Mouse (Mus musculus) erythroblast, embryonic 14.5 days (primary cell): Measurements from ENCODE around the gene Itfg2. TPM values are rescaled to one million over a fixed set of nuclear protein-coding genes. Genes with fewer than 3 reads are reported as not detected.
A peak's percentile ranks its signal among the peaks of the same experiment; 100 is the strongest.

ENCODE experiments used
- H3K27me3 ChIP-seq: 2 replicates; pipeline ENCODE4 v1.6.1; 2012; ENCODE audit warnings: inconsistent platforms; ENCODE audit not compliant: control insufficient read depth
- H3K36me3 ChIP-seq: 2 replicates; pipeline ENCODE4 v1.6.1; 2012; ENCODE audit warnings: mild to moderate bottlenecking, inconsistent platforms; ENCODE audit not compliant: control insufficient read depth
- H3K4me1 ChIP-seq: 2 replicates; pipeline ENCODE4 v1.6.1; 2012; ENCODE audit warnings: inconsistent platforms; ENCODE audit not compliant: control insufficient read depth
- H3K4me3 ChIP-seq: replicated peaks from 2 replicates; pipeline ENCODE3; 2012; ENCODE audit warnings: moderate library complexity, mild to moderate bottlenecking, inconsistent platforms
- H3K9me3 ChIP-seq: 2 replicates; pipeline ENCODE4 v1.6.1; 2012; ENCODE audit warnings: low read length, inconsistent platforms, mixed read lengths; ENCODE audit not compliant: control insufficient read depth
- GATA1 ChIP-seq: IDR thresholded peaks from 2 replicates; pipeline ENCODE4 v1.6.1; 2012; ENCODE audit warnings: low read length, inconsistent platforms, mixed read lengths
- TAL1 ChIP-seq: IDR thresholded peaks from 3 replicates; pipeline ENCODE4 v1.6.1; 2012; ENCODE audit warnings: low read length, inconsistent platforms, mixed read lengths
- polyA plus RNA-seq: library from polyadenylated mRNA; stranded (reverse); fragments of >175 nt; gene quantifications from 2 replicates; pipeline ENCODE4 v1.2.3, GENCODE M21; 2012

The Itfg2 gene
- polyA plus RNA-seq, 1 experiment: 1.9 TPM

DNA sequence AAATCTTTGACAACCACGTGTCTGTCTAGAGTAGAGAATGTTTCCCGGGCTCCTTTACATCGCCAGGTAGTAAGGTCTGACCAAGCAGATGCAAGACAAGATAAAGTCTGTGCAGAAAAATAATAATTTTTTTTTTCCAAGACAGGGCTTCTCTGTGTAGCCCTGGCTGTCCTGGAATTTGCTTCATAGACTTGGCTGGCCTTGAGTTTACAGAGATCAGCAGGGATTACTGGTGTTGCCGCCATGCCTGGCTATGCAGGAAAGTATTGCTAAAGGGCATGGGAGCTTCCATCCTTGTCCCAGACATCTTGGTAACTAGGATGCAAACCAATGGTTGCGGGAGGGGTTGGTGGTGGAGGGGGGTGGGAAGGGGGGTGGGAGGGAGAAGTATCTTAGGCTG lies 32.5 kb upstream of the Itfg2 start:
- H3K36me3 ChIP-seq: no peaks in the 10 kb centered on the region
- H3K4me1 ChIP-seq: no peaks in the 10 kb centered on the region
- no peaks in the 10 kb centered on the region for H3K9me3 ChIP-seq
- no peak overlapping the region for H3K4me3 ChIP-seq
- TF ChIP-seq GATA1 (no peak), TAL1 (no peak)
- H3K27me3 ChIP-seq: no peaks in the 10 kb centered on the region

DNA sequence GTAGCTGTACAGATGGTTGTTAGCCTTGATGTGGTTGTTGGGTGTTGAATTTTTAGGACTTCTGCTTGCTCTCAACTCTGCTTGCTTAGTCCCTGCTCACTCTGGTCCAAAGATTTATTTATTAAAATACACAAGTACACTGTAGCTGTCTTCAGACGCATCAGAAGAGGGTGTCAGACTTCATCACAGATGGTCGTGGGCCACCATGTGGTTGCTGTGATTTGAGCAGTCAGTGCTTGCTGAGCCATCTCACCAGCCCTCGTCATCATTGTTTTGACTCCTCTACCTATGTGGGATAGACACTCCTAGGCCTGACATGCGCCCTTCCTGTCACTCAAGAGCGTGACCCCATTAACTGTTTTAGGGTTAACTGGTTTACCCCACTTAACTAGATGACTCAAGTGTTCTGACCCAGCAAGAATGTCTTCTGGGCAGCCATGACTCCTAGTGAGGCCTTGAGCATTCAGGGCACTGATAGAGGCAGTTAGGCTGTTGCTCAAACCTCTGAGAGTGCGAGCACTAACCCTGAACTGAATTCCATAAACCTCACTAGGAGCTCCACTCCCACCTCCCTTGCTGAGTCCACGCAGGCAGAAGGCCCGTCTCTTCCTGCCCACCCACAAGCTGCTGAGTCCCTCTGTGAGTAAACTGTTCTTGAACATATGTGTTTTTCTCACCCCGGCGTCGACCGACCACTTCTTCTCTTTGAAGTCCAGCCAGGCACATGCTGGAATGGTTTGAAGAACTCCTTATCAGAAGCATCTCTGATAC lies 31.3 kb upstream of the Itfg2 start:
- no peaks in the 10 kb centered on the region for H3K4me1 ChIP-seq
- H3K4me3 ChIP-seq: no peak overlapping the region
- TF ChIP-seq GATA1 (no peak), TAL1 (no peak)
- no peaks in the 10 kb centered on the region for H3K27me3 ChIP-seq
- no peaks in the 10 kb centered on the region for H3K36me3 ChIP-seq
- no peaks in the 10 kb centered on the region for H3K9me3 ChIP-seq

DNA sequence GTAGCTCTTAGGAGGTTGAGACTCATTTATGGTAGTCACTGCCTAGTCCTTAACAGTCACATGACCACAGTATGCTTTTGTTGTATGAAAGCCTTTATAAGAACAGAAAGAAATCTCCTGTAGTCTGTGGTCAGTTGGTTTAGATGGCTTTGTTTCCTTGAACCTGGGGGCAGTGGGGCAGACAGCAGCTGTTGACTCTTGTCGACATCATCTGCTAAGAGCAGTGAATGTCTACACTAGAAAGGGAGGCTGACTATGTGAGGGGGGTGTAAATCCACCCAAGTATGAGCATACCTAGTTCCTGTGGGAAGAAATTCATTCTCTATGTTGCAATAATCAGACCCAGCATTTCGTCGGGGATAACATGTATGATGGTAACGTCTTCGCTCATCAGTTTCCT lies 22.3 kb upstream of the Itfg2 start:
- H3K36me3 ChIP-seq: no peaks in the 10 kb centered on the region
- H3K9me3 ChIP-seq: no peaks in the 10 kb centered on the region
- TF ChIP-seq GATA1 (no peak), TAL1 (no peak)
- no peak overlapping the region for H3K4me3 ChIP-seq
- H3K27me3 ChIP-seq: no peaks in the 10 kb centered on the region
- peaks cover 19% of the 10 kb centered on the region for H3K4me1 ChIP-seq

- H3K27me3 ChIP-seq: no peaks in the 10 kb centered on the region
- no peak overlapping the region for H3K4me3 ChIP-seq
- peaks cover 19% of the 10 kb centered on the region for H3K4me1 ChIP-seq
- H3K9me3 ChIP-seq: peaks cover 2% of the 10 kb centered on the region; the same call in 1 of the 2 replicates
- TF ChIP-seq GATA1 (no peak), TAL1 (no peak)
- H3K36me3 ChIP-seq: no peaks in the 10 kb centered on the region; the same call in 1 of the 2 replicates
Observed at GRCm38 (mm10) chr6:128445761-128446535, 21.2 kb upstream of the Itfg2 start.

- Histone ChIP-seq H3K4me3 (no peak overlapping the region), H3K9me3 (peaks cover 2% of the 10 kb centered on the region; the same call in 1 of the 2 replicates), H3K4me1 (peaks cover 56% of the 10 kb centered on the region), H3K36me3 (peaks cover 15% of the 10 kb centered on the region), H3K27me3 (no peaks in the 10 kb centered on the region)
- no peak for TF ChIP-seq TAL1
- TF ChIP-seq GATA1: no peak
Observed at GRCm38 (mm10) chr6:128440238-128440637, 15.5 kb upstream of the Itfg2 start.

- TF ChIP-seq TAL1: no peak
- TF ChIP-seq GATA1: no peak
- H3K4me1 ChIP-seq: peaks cover 50% of the 10 kb centered on the region
- H3K36me3 ChIP-seq: peaks cover 29% of the 10 kb centered on the region
- H3K4me3 ChIP-seq: peak overlapping the region; percentile 92
- H3K27me3 ChIP-seq: no peaks in the 10 kb centered on the region
- H3K9me3 ChIP-seq: peaks cover 2% of the 10 kb centered on the region; the same call in 1 of the 2 replicates
Observed at GRCm38 (mm10) chr6:128438871-128439341, 14.2 kb upstream of the Itfg2 start.

- Histone ChIP-seq H3K4me1 (peaks cover 51% of the 10 kb centered on the region), H3K9me3 (peaks cover 2% of the 10 kb centered on the region; the same call in 1 of the 2 replicates), H3K4me3 (peak within 1 kb of the TSS; percentile 92), H3K36me3 (peaks cover 34% of the 10 kb centered on the region), H3K27me3 (no peaks in the 10 kb centered on the region)
- TF ChIP-seq GATA1 (no peak), TAL1 (no peak)
Observed at GRCm38 (mm10) chr6:128438317-128438870, 13.7 kb upstream of the Itfg2 start, which contains the start of gene Fkbp4. TSS of gene Fkbp4 (minus strand) at chr6:128438677.

DNA sequence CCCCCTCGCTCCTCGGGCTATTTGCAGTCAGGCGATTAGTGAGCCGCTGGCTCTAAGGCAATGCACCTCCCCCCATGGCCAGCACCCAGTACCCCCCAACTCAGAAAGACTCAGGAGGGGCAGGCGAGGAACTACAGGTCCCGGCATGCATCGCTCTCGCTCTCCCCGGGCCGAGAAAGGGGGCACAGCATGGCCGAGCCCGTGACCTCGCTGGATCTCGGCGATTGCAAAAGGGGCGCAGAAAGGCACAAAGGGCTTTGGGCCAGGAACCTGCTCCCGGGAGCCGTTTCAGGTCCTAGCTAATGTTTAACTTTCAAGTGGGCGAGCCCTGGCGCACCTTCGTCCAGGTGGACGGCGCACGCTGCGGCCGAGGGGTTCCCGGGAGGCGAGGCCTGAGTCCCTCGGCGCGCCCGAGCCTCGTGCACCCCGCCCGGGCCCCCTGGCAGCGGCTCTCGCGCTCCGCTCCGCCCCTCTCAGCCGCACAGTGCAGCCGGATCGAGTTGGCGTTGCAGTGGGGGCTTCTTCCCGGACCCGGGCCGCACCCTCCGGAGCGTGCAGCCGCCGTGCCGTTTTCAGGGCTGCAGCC lies 13.1 kb upstream of the Itfg2 start:
- peak overlapping the region; percentile 92 for H3K4me3 ChIP-seq
- H3K4me1 ChIP-seq: peaks cover 54% of the 10 kb centered on the region
- H3K27me3 ChIP-seq: no peaks in the 10 kb centered on the region
- H3K36me3 ChIP-seq: peaks cover 40% of the 10 kb centered on the region
- no peak for TF ChIP-seq GATA1
- H3K9me3 ChIP-seq: peaks cover 2% of the 10 kb centered on the region; the same call in 1 of the 2 replicates

DNA sequence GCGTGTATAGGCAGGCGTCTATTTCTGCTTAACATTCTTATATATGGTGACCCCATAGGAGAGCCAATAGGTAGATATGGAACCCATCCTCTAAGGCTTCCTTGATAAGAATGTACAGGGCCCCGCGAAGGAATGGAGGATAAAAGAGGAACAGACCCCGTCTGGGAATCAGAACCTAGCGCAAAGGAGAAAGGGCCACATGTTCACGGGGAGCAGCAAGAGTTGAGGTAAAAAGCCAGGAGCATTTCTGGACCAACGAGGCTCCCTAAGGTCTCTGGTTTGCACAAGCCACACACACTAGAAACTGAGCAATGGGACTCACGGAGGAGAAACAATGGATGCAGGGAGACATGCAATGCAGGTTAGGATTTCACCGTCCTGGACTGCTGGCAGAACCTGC lies 12.6 kb upstream of the Itfg2 start:
- Histone ChIP-seq H3K27me3 (no peaks in the 10 kb centered on the region), H3K9me3 (peaks cover 2% of the 10 kb centered on the region; the same call in 1 of the 2 replicates), H3K4me1 (peaks cover 54% of the 10 kb centered on the region), H3K36me3 (peaks cover 45% of the 10 kb centered on the region), H3K4me3 (peak overlapping the region; percentile 92)
- TF ChIP-seq GATA1 (no peak), TAL1 (no peak)
